Mouse (Mus musculus) forebrain, embryonic 13.5 days (tissue): ENCODE measurements around the gene Trim69. TPM values are rescaled to one million over a fixed set of nuclear protein-coding genes. Genes with fewer than 3 reads are reported as not detected.

ENCODE experiments used
- ATAC-seq: fragments of 200-750 bp; cut with Nextera tagmentation; 2 replicates; pipeline ENCODE4 v1.8.0; 2017
- H3K27ac ChIP-seq: fragments of 300-500 bp; sonication (generic); 2 replicates; pipeline ENCODE4 v1.5.1; 2015; ENCODE audit warnings: inconsistent platforms, mild to moderate bottlenecking, moderate library complexity
- H3K27me3 ChIP-seq: fragments of 300-500 bp; sonication (generic); 2 replicates; pipeline ENCODE4 v1.6.1; 2015; ENCODE audit warnings: mild to moderate bottlenecking, inconsistent platforms
- H3K36me3 ChIP-seq: fragments of 300-500 bp; sonication (generic); 2 replicates; pipeline ENCODE4 v1.6.1; 2015; ENCODE audit warnings: mild to moderate bottlenecking, inconsistent platforms; ENCODE audit not compliant: poor library complexity, severe bottlenecking
- H3K4me1 ChIP-seq: fragments of 300-500 bp; sonication (generic); 2 replicates; pipeline ENCODE4 v1.6.1; 2015; ENCODE audit warnings: inconsistent platforms
- H3K4me2 ChIP-seq: fragments of 300-500 bp; sonication (generic); 2 replicates; pipeline ENCODE4 v1.6.1; 2015; ENCODE audit warnings: inconsistent platforms, mild to moderate bottlenecking, moderate library complexity
- H3K4me3 ChIP-seq: fragments of 300-500 bp; sonication (generic); 2 replicates; pipeline ENCODE4 v1.5.1; 2015; ENCODE audit warnings: mild to moderate bottlenecking, inconsistent platforms
- H3K9ac ChIP-seq: fragments of 300-500 bp; sonication (generic); 2 replicates; pipeline ENCODE4 v1.6.1; 2015; ENCODE audit warnings: mild to moderate bottlenecking, inconsistent platforms
- H3K9me3 ChIP-seq: fragments of 300-500 bp; sonication (generic); replicated peaks from 2 replicates; pipeline ENCODE4 v1.6.1; 2016; ENCODE audit warnings: inconsistent platforms
- WGBS: fragments of 180-500 bp; shearing (Covaris S2); methylation state at CpG from one replicate; pipeline ENCODE4 v1.1.7; 2015; 5-methylcytosine and 5-hydroxymethylcytosine counted together
- polyA plus RNA-seq: library from polyadenylated mRNA; unstranded; fragments of >200 nt; fragmentation: Nextera tagmentation; extraction: Ambion mirVana; gene quantifications from 2 replicates; pipeline ENCODE4 v1.2.1, GENCODE M21; 2015

Trim69 gene
- polyA plus RNA-seq, 1 experiment from 2014 or later = not detected

DNA sequence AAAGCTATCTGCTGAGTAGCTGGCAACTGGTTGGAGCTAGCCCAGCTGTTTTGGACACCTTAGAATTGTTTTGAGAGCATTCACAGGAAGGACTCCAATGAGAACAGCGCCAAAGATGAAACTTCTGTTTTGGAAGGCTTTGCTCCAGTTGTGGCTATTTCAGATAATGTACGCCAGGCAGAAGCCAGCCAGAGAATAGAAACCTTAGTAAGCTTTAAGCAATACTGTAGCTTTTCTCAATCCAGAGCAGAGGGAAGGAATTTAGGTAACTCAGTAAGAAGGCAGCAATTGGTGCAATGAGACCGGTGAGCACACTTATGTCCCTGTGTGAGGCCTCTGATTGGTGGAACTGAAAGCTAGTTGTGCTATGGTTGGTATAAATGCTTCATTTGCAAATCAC lies 17.4 kb upstream of the Trim69 start:
- H3K4me2 ChIP-seq = no peak overlapping the region
- H3K4me3 ChIP-seq = no peak overlapping the region
- no peak overlapping the region for H3K9ac ChIP-seq
- H3K9me3 ChIP-seq = no peaks in the 10 kb centered on the region
- no peaks in the 10 kb centered on the region for H3K36me3 ChIP-seq
- no peak for ATAC-seq
- H3K27ac ChIP-seq = no peak overlapping the region
- 92% methylated on average over 3 of the region's 3 CpGs for WGBS
- H3K27me3 ChIP-seq = no peaks in the 10 kb centered on the region
- peaks cover 4% of the 10 kb centered on the region; the same call in 1 of the 2 replicates for H3K4me1 ChIP-seq

DNA sequence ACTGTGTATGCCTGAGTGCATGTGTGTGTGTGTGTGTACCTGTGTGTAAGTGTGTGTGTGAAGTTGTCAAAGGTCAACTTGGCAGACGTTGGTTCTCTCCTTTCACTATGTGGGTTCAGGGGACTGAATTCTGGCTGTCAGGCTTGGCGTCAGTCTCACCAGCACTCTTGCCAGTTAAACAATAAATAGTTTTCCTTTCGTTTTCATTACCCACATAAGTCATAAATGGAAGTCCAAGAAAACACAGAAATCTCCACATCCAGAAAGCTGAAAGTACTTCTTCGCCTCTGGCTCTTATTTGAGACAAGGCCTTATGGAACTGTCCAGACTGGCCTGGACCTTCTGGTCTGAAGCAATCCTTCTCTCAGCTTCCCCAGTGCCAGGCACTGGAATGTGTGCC lies 14.7 kb upstream of the Trim69 start:
- Histone ChIP-seq H3K9ac (no peak overlapping the region), H3K4me3 (no peak overlapping the region), H3K27ac (no peak overlapping the region), H3K36me3 (no peaks in the 10 kb centered on the region), H3K4me1 (peaks cover 10% of the 10 kb centered on the region), H3K9me3 (no peaks in the 10 kb centered on the region), H3K27me3 (no peaks in the 10 kb centered on the region), H3K4me2 (no peak overlapping the region)
- ATAC-seq = no peak
- 71% methylated on average over 4 of the region's 4 CpGs for WGBS

DNA sequence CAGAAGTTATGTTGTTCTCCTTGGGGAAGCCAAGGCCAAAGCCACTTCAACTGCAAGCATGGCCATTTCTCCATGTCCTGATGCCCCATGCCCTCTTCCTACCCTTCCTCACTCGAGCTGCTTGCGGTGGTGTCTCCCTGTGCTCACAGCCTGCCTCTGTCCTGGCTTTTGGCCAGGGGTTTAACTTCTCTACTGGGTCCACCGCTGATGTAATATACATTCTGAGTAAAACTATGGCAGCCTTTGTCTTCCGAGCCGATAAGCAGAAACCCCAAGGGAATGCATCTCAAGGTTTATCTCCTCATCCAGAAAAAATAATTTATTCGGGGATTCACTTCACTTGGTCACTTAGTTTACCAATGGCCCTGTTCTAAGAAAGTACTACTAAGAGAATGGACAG lies 13.8 kb upstream of the Trim69 start:
- H3K9ac ChIP-seq = no peak overlapping the region
- 74% methylated on average over 6 of the region's 6 CpGs for WGBS
- no peak overlapping the region for H3K27ac ChIP-seq

DNA sequence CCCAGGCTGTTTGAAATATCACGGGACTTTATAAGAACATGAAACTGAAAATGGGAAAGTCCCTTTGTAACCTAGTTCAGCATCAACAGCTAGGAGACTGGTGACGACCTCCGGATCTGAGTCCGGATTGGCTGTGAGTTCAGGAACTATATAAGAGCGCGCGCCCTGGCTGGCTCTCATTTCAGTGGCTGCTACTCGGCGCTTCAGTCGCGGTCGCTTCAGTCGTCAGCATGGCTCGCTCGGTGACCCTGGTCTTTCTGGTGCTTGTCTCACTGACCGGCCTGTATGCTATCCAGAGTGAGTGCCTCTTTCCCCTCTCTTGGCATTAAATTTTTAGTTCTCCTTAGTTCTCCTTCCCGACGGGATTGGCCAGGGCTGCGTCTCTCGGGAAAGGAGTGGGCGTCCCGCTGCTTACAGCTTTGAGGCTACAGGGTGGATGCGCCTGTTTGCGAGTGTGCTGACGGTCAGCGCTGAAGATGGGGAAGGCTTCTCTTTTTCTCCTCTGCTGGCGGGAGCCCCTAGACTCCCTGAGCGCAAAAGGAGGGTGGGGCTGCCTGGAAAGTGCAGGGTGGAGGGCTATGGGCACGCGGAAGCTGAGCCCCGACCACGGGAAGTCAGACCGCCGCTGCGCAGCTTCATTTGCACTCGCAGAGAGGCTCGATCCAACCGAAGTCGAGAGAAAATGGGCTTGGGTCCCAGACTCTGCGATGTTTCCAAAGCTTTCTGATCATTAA lies 12.8 kb upstream of the Trim69 start, which contains the start of gene B2m:
Gene B2m, plus strand, starts transcription at position 179 of the 734 bp plus-strand sequence.
- H3K9ac ChIP-seq = peak within 1 kb of the TSS; percentile 75
- H3K27me3 ChIP-seq = no peaks in the 10 kb centered on the region
- peak; percentile 99 for ATAC-seq
- peaks cover 10% of the 10 kb centered on the region for H3K4me1 ChIP-seq
- WGBS = under 1% methylated on average over 40 of the region's 40 CpGs
- H3K36me3 ChIP-seq = no peaks in the 10 kb centered on the region; the same call in 1 of the 2 replicates
- peak within 1 kb of the TSS; percentile 83 for H3K4me2 ChIP-seq
- H3K9me3 ChIP-seq = no peaks in the 10 kb centered on the region
- H3K4me3 ChIP-seq = peak within 1 kb of the TSS; percentile 64
- no peak within 1 kb of the TSS for H3K27ac ChIP-seq

More for the DNA sequence above, 13.8 kb upstream of the Trim69 start:
- Histone ChIP-seq H3K27me3 (no peaks in the 10 kb centered on the region), H3K4me2 (peak overlapping the region; percentile 83; the same call in 1 of the 2 replicates), H3K36me3 (no peaks in the 10 kb centered on the region), H3K4me1 (peaks cover 10% of the 10 kb centered on the region), H3K4me3 (no peak overlapping the region), H3K9me3 (no peaks in the 10 kb centered on the region)
- no peak for ATAC-seq

DNA sequence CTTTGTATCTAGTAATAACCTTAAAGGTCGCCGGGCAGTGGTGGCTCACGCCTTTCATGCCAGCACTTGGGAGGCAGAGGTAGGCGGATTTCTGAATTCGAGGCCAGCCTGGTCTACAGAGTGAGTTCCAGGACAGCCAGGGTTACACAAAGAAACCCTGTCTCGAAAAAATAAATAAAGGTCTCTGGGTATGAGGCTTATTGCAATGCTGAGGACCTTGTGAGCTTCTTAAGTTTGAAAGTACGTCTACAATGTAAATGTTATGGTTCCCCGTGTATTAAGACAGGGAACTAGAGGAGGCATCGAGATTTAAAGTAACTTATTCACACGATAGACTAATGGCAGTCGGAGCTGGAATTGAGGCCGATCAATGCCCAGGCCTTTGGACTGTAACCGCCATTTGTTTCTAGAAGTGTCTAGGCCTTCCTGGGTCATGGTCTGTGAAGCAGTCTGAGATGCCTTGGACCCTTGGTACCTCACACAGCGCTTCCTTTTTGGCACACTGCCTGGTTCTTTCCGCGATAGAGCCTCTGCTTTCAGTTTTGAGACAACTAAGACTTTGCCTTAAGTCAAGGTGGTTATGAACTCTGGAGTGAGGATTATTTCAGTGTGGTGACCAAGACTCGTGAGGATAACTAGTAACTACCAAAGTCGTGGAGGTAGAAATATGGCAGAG lies 12.1 kb upstream of the Trim69 start:
- Histone ChIP-seq H3K27me3 (no peaks in the 10 kb centered on the region), H3K9me3 (no peaks in the 10 kb centered on the region), H3K36me3 (no peaks in the 10 kb centered on the region; the same call in 1 of the 2 replicates), H3K4me3 (peak overlapping the region; percentile 64), H3K27ac (no peak overlapping the region), H3K9ac (peak overlapping the region; percentile 75), H3K4me2 (peak overlapping the region; percentile 83), H3K4me1 (peaks cover 10% of the 10 kb centered on the region)
- peak; percentile 7; the same call in 1 of the 2 replicates for ATAC-seq
- WGBS = 37% methylated on average over 18 of the region's 18 CpGs

DNA sequence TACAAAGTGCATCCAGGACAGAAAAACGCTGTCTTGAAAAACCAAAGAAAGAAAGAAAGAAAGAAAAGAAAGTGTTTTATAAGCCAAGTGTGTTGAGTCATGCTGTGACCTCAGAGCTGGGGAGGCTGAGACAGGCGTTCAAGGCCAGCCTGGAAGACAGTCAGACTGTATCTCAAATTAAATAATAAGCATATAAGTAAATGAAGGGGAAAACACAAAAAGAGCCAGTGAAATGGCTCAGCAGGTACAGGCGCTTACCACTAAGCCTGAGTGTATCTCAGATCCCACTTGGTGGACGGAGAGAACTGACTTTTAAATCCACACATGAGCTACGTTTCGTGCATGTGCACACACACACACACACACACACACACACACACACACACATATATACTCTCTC lies 11.2 kb upstream of the Trim69 start:
- ATAC-seq = no peak
- no peak overlapping the region for H3K27ac ChIP-seq
- H3K36me3 ChIP-seq = no peaks in the 10 kb centered on the region; the same call in 1 of the 2 replicates
- 94% methylated on average over 6 of the region's 6 CpGs for WGBS
- H3K9ac ChIP-seq = no peak overlapping the region
- H3K9me3 ChIP-seq = no peaks in the 10 kb centered on the region
- H3K4me1 ChIP-seq = peaks cover 10% of the 10 kb centered on the region
- no peaks in the 10 kb centered on the region for H3K27me3 ChIP-seq
- H3K4me3 ChIP-seq = no peak overlapping the region
- H3K4me2 ChIP-seq = no peak overlapping the region

DNA sequence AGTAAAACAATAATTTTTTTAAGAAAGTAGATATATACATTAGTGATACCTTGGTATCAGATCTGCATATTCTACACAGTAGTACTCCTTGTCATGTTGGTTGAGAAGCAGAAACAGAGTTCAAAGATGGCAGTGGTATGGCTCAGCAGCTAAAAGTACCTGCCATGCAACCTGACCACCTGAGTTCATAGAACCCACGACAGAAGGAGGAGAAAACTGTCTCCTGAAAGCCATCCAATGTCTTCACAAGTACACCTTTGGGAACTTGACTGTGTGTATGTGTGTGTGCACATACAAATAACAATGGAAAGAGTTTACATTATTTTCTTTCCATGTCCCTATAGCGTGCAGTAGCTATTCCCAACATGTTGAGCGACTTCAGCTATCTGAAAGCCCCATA lies 10.8 kb upstream of the Trim69 start:
- WGBS = 90% methylated on average over 3 of the region's 3 CpGs
- no peak overlapping the region for H3K4me3 ChIP-seq
- peaks cover 10% of the 10 kb centered on the region for H3K4me1 ChIP-seq
- no peaks in the 10 kb centered on the region for H3K9me3 ChIP-seq
- ATAC-seq = no peak
- H3K4me2 ChIP-seq = no peak overlapping the region
- H3K9ac ChIP-seq = no peak overlapping the region
- H3K27ac ChIP-seq = no peak overlapping the region
- no peaks in the 10 kb centered on the region; the same call in 1 of the 2 replicates for H3K36me3 ChIP-seq
- no peaks in the 10 kb centered on the region for H3K27me3 ChIP-seq

DNA sequence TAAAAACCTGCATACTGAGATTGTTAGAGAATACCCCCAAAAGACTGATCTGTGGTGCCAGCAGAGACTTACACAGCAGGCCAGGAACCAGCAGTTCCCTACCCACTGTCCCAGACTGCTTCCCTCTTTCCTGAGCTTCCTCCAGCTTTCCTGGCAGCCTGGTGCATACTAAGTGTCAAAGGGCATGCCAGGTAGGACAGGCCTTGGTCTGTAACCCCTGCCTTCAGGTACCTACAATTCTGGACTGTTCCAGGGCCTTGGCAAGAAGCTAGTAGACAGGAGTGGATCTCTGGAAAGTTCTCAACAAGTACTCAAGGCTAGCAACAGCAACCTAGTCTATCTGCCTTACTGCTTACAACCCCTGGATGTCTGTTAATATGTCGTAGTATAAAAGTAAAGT lies 9.3 kb upstream of the Trim69 start:
- Histone ChIP-seq H3K27me3 (no peaks in the 10 kb centered on the region), H3K9me3 (no peaks in the 10 kb centered on the region), H3K4me1 (peaks cover 10% of the 10 kb centered on the region), H3K9ac (no peak overlapping the region), H3K36me3 (no peaks in the 10 kb centered on the region; the same call in 1 of the 2 replicates), H3K4me2 (no peak overlapping the region), H3K27ac (no peak overlapping the region), H3K4me3 (no peak overlapping the region)
- ATAC-seq = no peak
- WGBS = 97% methylated on average over 1 of the region's 1 CpGs

DNA sequence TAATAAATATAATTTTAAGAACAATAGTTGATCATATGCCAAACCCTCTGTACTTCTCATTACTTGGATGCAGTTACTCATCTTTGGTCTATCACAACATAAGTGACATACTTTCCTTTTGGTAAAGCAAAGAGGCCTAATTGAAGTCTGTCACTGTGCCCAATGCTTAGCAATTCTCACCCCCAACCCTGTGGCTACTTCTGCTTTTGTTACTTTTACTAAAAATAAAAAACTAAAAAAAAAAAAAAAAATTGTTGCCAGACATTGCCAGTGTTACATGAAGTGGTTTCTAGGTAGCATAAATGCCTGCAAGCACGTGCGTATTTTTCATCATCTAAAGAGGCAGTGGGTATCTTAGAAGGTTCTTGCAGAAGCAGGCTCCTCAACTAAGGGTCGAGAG lies 7.7 kb upstream of the Trim69 start:
- 85% methylated on average over 3 of the region's 3 CpGs for WGBS
- no peak for ATAC-seq

DNA sequence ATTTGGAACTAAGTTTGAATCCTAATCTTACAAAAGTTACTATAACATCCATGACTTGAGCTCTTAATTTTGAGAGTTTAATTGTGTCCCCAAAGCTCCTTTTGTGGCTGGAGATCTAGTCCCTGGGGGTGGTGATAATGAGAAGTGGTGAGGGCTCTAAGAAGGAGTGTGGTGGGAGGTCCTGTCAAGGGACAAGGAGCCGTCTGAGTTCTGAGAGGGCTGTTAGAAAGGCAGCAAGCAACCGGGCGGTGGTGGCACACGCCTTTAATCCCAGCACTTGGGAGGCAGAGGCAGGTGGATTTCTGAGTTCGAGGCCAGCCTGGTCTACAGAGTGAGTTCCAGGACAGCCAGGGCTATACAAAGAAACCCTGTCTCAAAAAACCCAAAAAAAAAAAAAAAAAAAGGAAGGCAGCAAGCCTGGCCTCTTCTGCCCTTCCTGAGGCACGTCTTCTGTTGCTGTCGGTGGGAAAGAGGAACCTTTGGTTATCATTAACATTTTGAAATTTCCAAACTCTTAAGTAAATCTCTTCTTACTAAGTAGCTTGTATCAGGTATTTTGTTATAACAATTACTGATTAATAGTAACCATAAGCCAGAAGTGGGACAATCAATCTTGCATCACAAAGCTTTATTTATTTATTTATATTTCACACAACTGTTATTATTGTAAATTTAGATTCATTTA lies 6.7 kb upstream of the Trim69 start:
- WGBS = 84% methylated on average over 7 of the region's 7 CpGs
- H3K4me2 ChIP-seq = no peak overlapping the region

More for the DNA sequence above, 7.7 kb upstream of the Trim69 start:
- Histone ChIP-seq H3K36me3 (no peaks in the 10 kb centered on the region; the same call in 1 of the 2 replicates), H3K27ac (no peak overlapping the region), H3K4me2 (no peak overlapping the region), H3K9ac (no peak overlapping the region), H3K4me3 (no peak overlapping the region), H3K27me3 (no peaks in the 10 kb centered on the region), H3K9me3 (no peaks in the 10 kb centered on the region), H3K4me1 (peaks cover 6% of the 10 kb centered on the region)

DNA sequence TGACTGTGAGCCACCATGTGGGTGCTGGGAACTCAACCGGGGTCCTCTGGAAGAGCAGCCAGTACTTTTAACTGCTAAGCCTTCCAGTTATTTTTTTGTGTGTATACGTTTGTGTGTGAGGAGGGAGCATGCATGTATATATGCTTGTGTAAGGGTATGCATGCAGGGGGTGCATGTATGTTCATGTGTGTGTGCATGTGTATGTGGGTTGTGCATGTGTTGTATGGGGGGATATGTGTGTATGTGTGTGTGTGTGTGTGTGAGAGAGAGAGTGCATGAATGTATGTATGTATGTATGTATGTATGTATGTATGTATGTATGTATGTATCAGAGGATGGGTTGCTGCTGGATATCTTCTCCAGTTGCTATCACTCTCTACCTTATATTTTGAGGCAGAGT lies 6.0 kb upstream of the Trim69 start:
- Histone ChIP-seq H3K36me3 (no peaks in the 10 kb centered on the region; the same call in 1 of the 2 replicates), H3K9ac (no peak overlapping the region), H3K9me3 (no peaks in the 10 kb centered on the region), H3K27me3 (no peaks in the 10 kb centered on the region), H3K27ac (no peak overlapping the region), H3K4me1 (no peaks in the 10 kb centered on the region), H3K4me3 (no peak overlapping the region), H3K4me2 (no peak overlapping the region)
- WGBS = 94% methylated on average over 2 of the region's 2 CpGs
- no peak for ATAC-seq

More for the DNA sequence above, 6.7 kb upstream of the Trim69 start:
- H3K4me1 ChIP-seq = no peaks in the 10 kb centered on the region
- H3K36me3 ChIP-seq = no peaks in the 10 kb centered on the region; the same call in 1 of the 2 replicates
- no peak for ATAC-seq
- H3K27ac ChIP-seq = no peak overlapping the region
- no peak overlapping the region for H3K9ac ChIP-seq
- H3K9me3 ChIP-seq = no peaks in the 10 kb centered on the region
- no peak overlapping the region for H3K4me3 ChIP-seq
- no peaks in the 10 kb centered on the region for H3K27me3 ChIP-seq

DNA sequence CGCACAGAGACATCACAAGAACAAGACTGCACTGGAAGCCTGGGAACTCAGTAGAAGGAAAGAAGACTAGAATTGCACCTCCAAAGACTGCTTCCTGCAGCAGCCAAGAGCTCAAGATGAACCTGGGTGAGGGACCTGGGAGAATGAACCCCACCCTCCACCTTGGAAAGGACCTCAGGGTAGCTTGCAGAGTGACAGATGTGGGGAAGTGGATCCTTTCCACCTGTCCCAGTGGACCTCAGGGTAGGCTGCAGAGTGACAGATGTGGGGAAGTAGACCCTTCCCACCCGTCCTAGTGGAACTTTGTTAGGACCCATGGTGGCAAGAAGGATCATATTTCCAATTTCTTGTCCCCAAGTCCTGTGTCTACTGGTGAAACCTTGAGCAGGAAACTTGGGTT lies 5.2 kb upstream of the Trim69 start:
- Histone ChIP-seq H3K4me1 (no peaks in the 10 kb centered on the region), H3K9ac (no peak overlapping the region), H3K36me3 (no peaks in the 10 kb centered on the region; the same call in 1 of the 2 replicates), H3K4me2 (no peak overlapping the region), H3K27me3 (no peaks in the 10 kb centered on the region), H3K27ac (no peak overlapping the region), H3K9me3 (no peaks in the 10 kb centered on the region), H3K4me3 (no peak overlapping the region)
- ATAC-seq = no peak
- 74% methylated on average over 2 of the region's 2 CpGs for WGBS
